8 mouse cellular contexts compared by ENCODE assay signal in genomic region chr11:72266207-72266959, GRCm38 (mm10). TPM values are rescaled to one million over a fixed set of nuclear protein-coding genes. Genes with fewer than 3 reads are reported as not detected.
A peak's percentile ranks its signal among the peaks of the same experiment; 100 is the strongest.
DNase-seq lines count a peak whose midpoint lies in the region; ATAC-seq and TF ChIP-seq lines count a peak whose summit lies in the region.

No protein-coding gene starts in this region.

- no peak for TF ChIP-seq POLR2A in cerebellum, adult 2 months (IDR thresholded peaks at IDR 0.05; ENCODE audit: borderline replicate concordance, insufficient read depth, low read length)

- WGBS in cerebellum, adult 2 months = 1% methylated on average over 46 of the region's 46 CpGs
- WGBS in forebrain, postnatal 0 days = 2% methylated on average over 46 of the region's 46 CpGs
- 2% methylated on average over 43 of the region's 46 CpGs for WGBS in hindbrain, embryonic 11.5 days
- 1% methylated on average over 46 of the region's 46 CpGs for WGBS in lung, embryonic 16.5 days

- peaks cover 2% of the 10 kb centered on the region; the same call in 1 of the 2 replicates for H3K27me3 ChIP-seq in cerebellum, adult 2 months (ENCODE audit: control insufficient read depth, insufficient read depth, low read length)
- H3K27me3 ChIP-seq in forebrain, postnatal 0 days (ENCODE audit: insufficient read depth, low read length) = peaks cover 9% of the 10 kb centered on the region
- H3K27me3 ChIP-seq in hindbrain, embryonic 11.5 days (ENCODE audit: control insufficient read depth, insufficient read depth, low read length) = peaks cover 28% of the 10 kb centered on the region
- H3K27me3 ChIP-seq in lung, embryonic 16.5 days (ENCODE audit: control insufficient read depth, insufficient read depth, low read depth, low read length) = peaks cover 33% of the 10 kb centered on the region

- peak overlapping the region; percentile 5 for H3K4me3 ChIP-seq in cerebellum, adult 2 months (replicated peaks; ENCODE audit: insufficient read depth, low read depth, low read length)
- peak overlapping the region; percentile 40 for H3K4me3 ChIP-seq in forebrain, postnatal 0 days (ENCODE audit: low read depth, low read length)
- peak overlapping the region; percentile 34 for H3K4me3 ChIP-seq in hindbrain, embryonic 11.5 days (ENCODE audit: low read depth, low read length)
- H3K4me3 ChIP-seq in lung, embryonic 16.5 days (ENCODE audit: low read length) = peak overlapping the region; percentile 51

- peak; percentile 84 for DNase-seq in R1 (ENCODE audit: low read depth, low spot score)
- DNase-seq in cerebellum, adult 2 months = peak; percentile 33 to 36
- peak; percentile 78 for DNase-seq in forebrain, postnatal 0 days
- DNase-seq in hindbrain, embryonic 11.5 days (ENCODE audit: low spot score) = peak; percentile 75
- DNase-seq in layer of hippocampus, postnatal 14 days (ENCODE audit: low spot score in 2 of 2) = peak; percentile 64 to 73
- DNase-seq in ovary, postnatal 14 days (ENCODE audit: low spot score) = peak; percentile 41
- DNase-seq in yolk sac, embryonic 10.5 days (ENCODE audit: low spot score) = peak; percentile 38

- no peaks in the 10 kb centered on the region for H3K36me3 ChIP-seq in forebrain, postnatal 0 days (ENCODE audit: insufficient read depth)
- H3K36me3 ChIP-seq in hindbrain, embryonic 11.5 days (ENCODE audit: control insufficient read depth, insufficient read depth, low read length) = no peaks in the 10 kb centered on the region
- no peaks in the 10 kb centered on the region for H3K36me3 ChIP-seq in lung, embryonic 16.5 days (ENCODE audit: control insufficient read depth, insufficient read depth, low read length)

- TF ChIP-seq CTCF in cerebellum, adult 2 months (IDR thresholded peaks at IDR 0.05; ENCODE audit: borderline replicate concordance, insufficient read depth, low read depth, low read length) = peak; percentile 39; the same call in 1 of the 2 replicates
- TF ChIP-seq CTCF in forebrain, postnatal 0 days (IDR thresholded peaks at IDR 0.05; ENCODE audit: low read depth) = peak; percentile 63

- H3K9ac ChIP-seq in forebrain, postnatal 0 days = peak overlapping the region; percentile 49
- H3K9ac ChIP-seq in hindbrain, embryonic 11.5 days (ENCODE audit: low read depth, low read length) = peak overlapping the region; percentile 21
- H3K9ac ChIP-seq in lung, embryonic 16.5 days (ENCODE audit: low read length) = peak overlapping the region; percentile 62

- 0 out of 2 replicates have a peak, but pooled peaks cover 4% of the 10 kb centered on the region for H3K4me1 ChIP-seq in cerebellum, adult 2 months (ENCODE audit: control insufficient read depth, insufficient read depth, low read length)
- H3K4me1 ChIP-seq in forebrain, postnatal 0 days (ENCODE audit: insufficient read depth) = no peaks in the 10 kb centered on the region
- no peaks in the 10 kb centered on the region; the same call in none of the 2 replicates for H3K4me1 ChIP-seq in hindbrain, embryonic 11.5 days (replicated peaks; ENCODE audit: control insufficient read depth, insufficient read depth, low read length)
- H3K4me1 ChIP-seq in lung, embryonic 16.5 days (replicated peaks; ENCODE audit: control insufficient read depth, insufficient read depth, low read length) = peaks cover 10% of the 10 kb centered on the region

- no peaks in the 10 kb centered on the region for H3K9me3 ChIP-seq in forebrain, postnatal 0 days (ENCODE audit: low read length)
- H3K9me3 ChIP-seq in hindbrain, embryonic 11.5 days (ENCODE audit: control insufficient read depth, low read length) = no peaks in the 10 kb centered on the region
- no peaks in the 10 kb centered on the region for H3K9me3 ChIP-seq in lung, embryonic 16.5 days (ENCODE audit: control insufficient read depth, low read length)

- peak overlapping the region; percentile 66 for H3K4me2 ChIP-seq in forebrain, postnatal 0 days (ENCODE audit: low read depth)
- H3K4me2 ChIP-seq in hindbrain, embryonic 11.5 days (replicated peaks; ENCODE audit: low read depth, low read length) = peak overlapping the region; percentile 56
- peak overlapping the region; percentile 85 for H3K4me2 ChIP-seq in lung, embryonic 16.5 days (ENCODE audit: low read depth, low read length)

- no peak overlapping the region for H3K27ac ChIP-seq in cerebellum, adult 2 months (ENCODE audit: insufficient read depth, low read length)
- H3K27ac ChIP-seq in forebrain, postnatal 0 days (ENCODE audit: low read depth, low read length) = no peak overlapping the region; the same call in 1 of the 2 replicates
- H3K27ac ChIP-seq in hindbrain, embryonic 11.5 days (ENCODE audit: low read depth, low read length) = no peak overlapping the region
- no peak overlapping the region for H3K27ac ChIP-seq in lung, embryonic 16.5 days (ENCODE audit: low read length)

- ATAC-seq in forebrain, postnatal 0 days = peak; percentile 93
- ATAC-seq in hindbrain, embryonic 11.5 days (ENCODE audit: low FRiP score) = peak; percentile 84
- peak; percentile 93 for ATAC-seq in lung, embryonic 16.5 days (ENCODE audit: low read depth)

RNA-seq across cellular contexts. Expression of gene Slc13a5, which starts 0.6 kb away (rescaled TPM):
- polyA plus RNA-seq in cerebellum, adult 2 months (2012; rRNA removed) = 9.6 TPM in 2 replicates
- 3.8 and 4.7 TPM in 2 replicates for total RNA-seq in forebrain, postnatal 0 days (2014; rRNA removed)
- polyA plus RNA-seq in forebrain, postnatal 0 days (2015; fragmentation: Nextera tagmentation; extraction: Ambion mirVana) = 4.0 and 4.1 TPM in 2 replicates
- polyA plus RNA-seq in hindbrain, embryonic 11.5 days (2014; fragmentation: Nextera tagmentation; extraction: Ambion mirVana) = 0.29 and 0.32 TPM in 2 replicates
- total RNA-seq in layer of hippocampus, postnatal 14 days (2021) = 10 to 100 TPM; 12.4 to 13.4 TPM
- 0.35 TPM in 1 of 2 replicates, not detected in the other for polyA plus RNA-seq in lung, embryonic 16.5 days (2015; fragmentation: Nextera tagmentation; extraction: Ambion mirVana)

RNA-seq across cellular contexts. Expression of gene Xaf1, which starts 35.0 kb away (rescaled TPM):
- polyA plus RNA-seq in cerebellum, adult 2 months (2012; rRNA removed) = 12.2 and 13.6 TPM in 2 replicates
- 0.77 and 3.1 TPM in 2 replicates for total RNA-seq in forebrain, postnatal 0 days (2014; rRNA removed)
- polyA plus RNA-seq in forebrain, postnatal 0 days (2015; fragmentation: Nextera tagmentation; extraction: Ambion mirVana) = 4.3 and 4.8 TPM in 2 replicates
- 0.98 and 1.3 TPM in 2 replicates for polyA plus RNA-seq in hindbrain, embryonic 11.5 days (2014; fragmentation: Nextera tagmentation; extraction: Ambion mirVana)
- 1 to 10 TPM; 2.4 to 2.9 TPM for total RNA-seq in layer of hippocampus, postnatal 14 days (2021)
- polyA plus RNA-seq in lung, embryonic 16.5 days (2015; fragmentation: Nextera tagmentation; extraction: Ambion mirVana) = 7.3 and 7.4 TPM in 2 replicates

RNA-seq across cellular contexts. Expression of gene Fbxo39, which starts 47.9 kb away (rescaled TPM):
- not detected in 2 replicates for polyA plus RNA-seq in cerebellum, adult 2 months (2012; rRNA removed)
- not detected in 2 replicates for total RNA-seq in forebrain, postnatal 0 days (2014; rRNA removed)
- polyA plus RNA-seq in forebrain, postnatal 0 days (2015; fragmentation: Nextera tagmentation; extraction: Ambion mirVana) = not detected in 2 replicates
- polyA plus RNA-seq in hindbrain, embryonic 11.5 days (2014; fragmentation: Nextera tagmentation; extraction: Ambion mirVana) = not detected in 2 replicates
- total RNA-seq in layer of hippocampus, postnatal 14 days (2021) = not detected
- polyA plus RNA-seq in lung, embryonic 16.5 days (2015; fragmentation: Nextera tagmentation; extraction: Ambion mirVana) = not detected in 2 replicates

RNA-seq across cellular contexts. Expression of gene Med31, which starts 51.0 kb away (rescaled TPM):
- 28.5 and 31.7 TPM in 2 replicates for polyA plus RNA-seq in cerebellum, adult 2 months (2012; rRNA removed)
- total RNA-seq in forebrain, postnatal 0 days (2014; rRNA removed) = 24.1 and 33.0 TPM in 2 replicates
- polyA plus RNA-seq in forebrain, postnatal 0 days (2015; fragmentation: Nextera tagmentation; extraction: Ambion mirVana) = 43.4 and 43.9 TPM in 2 replicates
- 58.8 and 61.7 TPM in 2 replicates for polyA plus RNA-seq in hindbrain, embryonic 11.5 days (2014; fragmentation: Nextera tagmentation; extraction: Ambion mirVana)
- total RNA-seq in layer of hippocampus, postnatal 14 days (2021) = 10 to 100 TPM; 14.7 to 14.8 TPM
- 48.1 and 51.4 TPM in 2 replicates for polyA plus RNA-seq in lung, embryonic 16.5 days (2015; fragmentation: Nextera tagmentation; extraction: Ambion mirVana)

RNA-seq across cellular contexts. Expression of gene Txndc17, which starts 59.0 kb away (rescaled TPM):
- 51.4 and 62.2 TPM in 2 replicates for polyA plus RNA-seq in cerebellum, adult 2 months (2012; rRNA removed)
- total RNA-seq in forebrain, postnatal 0 days (2014; rRNA removed) = 61.3 and 78.8 TPM in 2 replicates
- 114 and 134 TPM in 2 replicates for polyA plus RNA-seq in forebrain, postnatal 0 days (2015; fragmentation: Nextera tagmentation; extraction: Ambion mirVana)
- polyA plus RNA-seq in hindbrain, embryonic 11.5 days (2014; fragmentation: Nextera tagmentation; extraction: Ambion mirVana) = 169 and 181 TPM in 2 replicates
- 10 to 100 TPM; 38.1 to 44.3 TPM for total RNA-seq in layer of hippocampus, postnatal 14 days (2021)
- polyA plus RNA-seq in lung, embryonic 16.5 days (2015; fragmentation: Nextera tagmentation; extraction: Ambion mirVana) = 178 TPM in 2 replicates
